Mouse (Mus musculus): ENCODE measurements around the gene Schip1. TPM values are rescaled to one million over a fixed set of nuclear protein-coding genes. Genes with fewer than 3 reads are reported as not detected.

The Schip1 gene
- polyA plus RNA-seq, 1 experiment from 2014 or later: 43.8 TPM

GRCm38 (mm10) chr3:68403783-68404217, 339.2 kb downstream of the Schip1 start:
- 88% methylated on average over 2 of the region's 2 CpGs for WGBS
- Histone ChIP-seq H3K4me1 (ENCODE audit: insufficient read depth) (no peaks in the 10 kb centered on the region), H3K4me2 (no peak overlapping the region), H3K27me3 (ENCODE audit: insufficient read depth, low read length) (no peaks in the 10 kb centered on the region), H3K9me3 (ENCODE audit: low read depth, low read length) (no peaks in the 10 kb centered on the region), H3K36me3 (ENCODE audit: insufficient read depth) (no peaks in the 10 kb centered on the region), H3K9ac (no peak overlapping the region), H3K4me3 (ENCODE audit: low read depth, low read length) (no peak overlapping the region), H3K27ac (ENCODE audit: low read depth) (no peak overlapping the region)
- TF ChIP-seq CTCF (IDR thresholded peaks at IDR 0.05; ENCODE audit: low read depth): no peak
- ATAC-seq (ENCODE audit: insufficient read depth): no peak
- no peak for DNase-seq

GRCm38 (mm10) chr3:68405724-68406123, 341.1 kb downstream of the Schip1 start:
- no peaks in the 10 kb centered on the region for H3K27me3 ChIP-seq (ENCODE audit: insufficient read depth, low read length)
- no peak for TF ChIP-seq CTCF (IDR thresholded peaks at IDR 0.05; ENCODE audit: low read depth)
- H3K36me3 ChIP-seq (ENCODE audit: insufficient read depth): no peaks in the 10 kb centered on the region
- 45% methylated on average over 5 of the region's 5 CpGs for WGBS
- no peaks in the 10 kb centered on the region for H3K9me3 ChIP-seq (ENCODE audit: low read depth, low read length)
- no peak overlapping the region for H3K27ac ChIP-seq (ENCODE audit: low read depth)
- no peak overlapping the region for H3K4me3 ChIP-seq (ENCODE audit: low read depth, low read length)
- DNase-seq (no peak), ATAC-seq (ENCODE audit: insufficient read depth) (no peak)
- H3K9ac ChIP-seq: no peak overlapping the region
- H3K4me2 ChIP-seq: no peak overlapping the region
- H3K4me1 ChIP-seq (ENCODE audit: insufficient read depth): no peaks in the 10 kb centered on the region

GRCm38 (mm10) chr3:68412262-68412661, 347.7 kb downstream of the Schip1 start:
- no peak overlapping the region for H3K9ac ChIP-seq
- H3K36me3 ChIP-seq (ENCODE audit: insufficient read depth): no peaks in the 10 kb centered on the region
- H3K27ac ChIP-seq (ENCODE audit: low read depth): no peak overlapping the region
- TF ChIP-seq CTCF (IDR thresholded peaks at IDR 0.05; ENCODE audit: low read depth): no peak
- no peaks in the 10 kb centered on the region for H3K27me3 ChIP-seq (ENCODE audit: insufficient read depth, low read length)
- no peak overlapping the region for H3K4me3 ChIP-seq (ENCODE audit: low read depth, low read length)
- WGBS: 53% methylated on average over 3 of the region's 3 CpGs
- no peaks in the 10 kb centered on the region for H3K9me3 ChIP-seq (ENCODE audit: low read depth, low read length)
- DNase-seq (no peak), ATAC-seq (ENCODE audit: insufficient read depth) (no peak)
- H3K4me2 ChIP-seq: no peak overlapping the region
- H3K4me1 ChIP-seq (ENCODE audit: insufficient read depth): no peaks in the 10 kb centered on the region

GRCm38 (mm10) chr3:68419792-68420191, 355.2 kb downstream of the Schip1 start:
- Histone ChIP-seq H3K4me2 (no peak overlapping the region), H3K9me3 (ENCODE audit: low read depth, low read length) (no peaks in the 10 kb centered on the region), H3K4me3 (ENCODE audit: low read depth, low read length) (no peak overlapping the region), H3K27me3 (ENCODE audit: insufficient read depth, low read length) (no peaks in the 10 kb centered on the region), H3K9ac (no peak overlapping the region), H3K27ac (ENCODE audit: low read depth) (no peak overlapping the region), H3K4me1 (ENCODE audit: insufficient read depth) (no peaks in the 10 kb centered on the region), H3K36me3 (ENCODE audit: insufficient read depth) (no peaks in the 10 kb centered on the region)
- no peak for ATAC-seq (ENCODE audit: insufficient read depth)
- no peak for DNase-seq
- TF ChIP-seq CTCF (IDR thresholded peaks at IDR 0.05; ENCODE audit: low read depth): no peak
- 90% methylated on average over 4 of the region's 4 CpGs for WGBS

GRCm38 (mm10) chr3:68420927-68421326, 356.3 kb downstream of the Schip1 start:
- Histone ChIP-seq H3K4me2 (no peak overlapping the region), H3K27ac (ENCODE audit: low read depth) (no peak overlapping the region), H3K36me3 (ENCODE audit: insufficient read depth) (no peaks in the 10 kb centered on the region), H3K27me3 (ENCODE audit: insufficient read depth, low read length) (no peaks in the 10 kb centered on the region), H3K4me3 (ENCODE audit: low read depth, low read length) (no peak overlapping the region), H3K9me3 (ENCODE audit: low read depth, low read length) (no peaks in the 10 kb centered on the region), H3K4me1 (ENCODE audit: insufficient read depth) (no peaks in the 10 kb centered on the region), H3K9ac (no peak overlapping the region)
- 54% methylated on average over 2 of the region's 2 CpGs for whole genome bisulfite sequencing
- peak; percentile 69 for DNase-seq
- peak; percentile 41; the same call in 1 of the 2 replicates for ATAC-seq (ENCODE audit: insufficient read depth)
- no peak for TF ChIP-seq CTCF (IDR thresholded peaks at IDR 0.05; ENCODE audit: low read depth)

GRCm38 (mm10) chr3:68421849-68422248, 357.2 kb downstream of the Schip1 start:
- no peak overlapping the region for H3K4me2 ChIP-seq
- TF ChIP-seq CTCF (IDR thresholded peaks at IDR 0.05; ENCODE audit: low read depth): no peak
- ATAC-seq (ENCODE audit: insufficient read depth) (no peak), DNase-seq (no peak)
- no peak overlapping the region for H3K4me3 ChIP-seq (ENCODE audit: low read depth, low read length)
- H3K36me3 ChIP-seq (ENCODE audit: insufficient read depth): no peaks in the 10 kb centered on the region
- H3K9ac ChIP-seq: no peak overlapping the region
- no peak overlapping the region for H3K27ac ChIP-seq (ENCODE audit: low read depth)
- H3K27me3 ChIP-seq (ENCODE audit: insufficient read depth, low read length): no peaks in the 10 kb centered on the region
- no peaks in the 10 kb centered on the region for H3K4me1 ChIP-seq (ENCODE audit: insufficient read depth)
- H3K9me3 ChIP-seq (ENCODE audit: low read depth, low read length): no peaks in the 10 kb centered on the region
- WGBS: 69% methylated on average over 2 of the region's 2 CpGs

- TF ChIP-seq CTCF (IDR thresholded peaks at IDR 0.05; ENCODE audit: low read depth): no peak
- Histone ChIP-seq H3K27me3 (ENCODE audit: insufficient read depth, low read length) (no peaks in the 10 kb centered on the region), H3K9me3 (ENCODE audit: low read depth, low read length) (no peaks in the 10 kb centered on the region), H3K4me1 (ENCODE audit: insufficient read depth) (no peaks in the 10 kb centered on the region), H3K9ac (no peak overlapping the region), H3K27ac (ENCODE audit: low read depth) (no peak overlapping the region), H3K4me2 (no peak overlapping the region), H3K36me3 (ENCODE audit: insufficient read depth) (no peaks in the 10 kb centered on the region), H3K4me3 (ENCODE audit: low read depth, low read length) (no peak overlapping the region)
- 76% methylated on average over 5 of the region's 5 CpGs for WGBS
- no peak for ATAC-seq (ENCODE audit: insufficient read depth)
- DNase-seq: no peak
Measured at GRCm38 (mm10) chr3:68428081-68428480, 363.5 kb downstream of the Schip1 start.

- 68% methylated on average over 7 of the region's 7 CpGs for WGBS
- Histone ChIP-seq H3K4me3 (ENCODE audit: low read depth, low read length) (no peak overlapping the region), H3K27me3 (ENCODE audit: insufficient read depth, low read length) (no peaks in the 10 kb centered on the region), H3K36me3 (ENCODE audit: insufficient read depth) (no peaks in the 10 kb centered on the region), H3K9me3 (ENCODE audit: low read depth, low read length) (no peaks in the 10 kb centered on the region), H3K4me2 (no peak overlapping the region), H3K27ac (ENCODE audit: low read depth) (no peak overlapping the region), H3K9ac (no peak overlapping the region), H3K4me1 (ENCODE audit: insufficient read depth) (no peaks in the 10 kb centered on the region)
- DNase-seq (no peak), ATAC-seq (ENCODE audit: insufficient read depth) (no peak)
- no peak for TF ChIP-seq CTCF (IDR thresholded peaks at IDR 0.05; ENCODE audit: low read depth)
Measured at GRCm38 (mm10) chr3:68434435-68434834, 369.8 kb downstream of the Schip1 start.

Measured in lung, embryonic 14.5 days (tissue).